Mouse (Mus musculus) liver, adult 2 months (tissue): ENCODE results near the gene Kcnb1. TPM values are rescaled to one million over a fixed set of nuclear protein-coding genes. Genes with fewer than 3 reads are reported as not detected.

Experiments
- DNase-seq: peaks from one replicate; pipeline ENCODE4 v3.0.0-alpha.2; 2011; ENCODE audit warnings: low read depth, low spot score; ENCODE audit errors: extremely low read depth
- H3K27ac ChIP-seq: fragments of 200-500 bp; replicated peaks from 2 replicates; pipeline ENCODE4 v1.5.1; 2012; ENCODE audit warnings: low read depth, mild to moderate bottlenecking, control low read depth, inconsistent platforms, low read length; ENCODE audit not compliant: insufficient read depth
- H3K27me3 ChIP-seq: fragments of 200-500 bp; 2 replicates; pipeline ENCODE4 v1.6.1; 2012; ENCODE audit warnings: mild to moderate bottlenecking, moderate library complexity, low read length, inconsistent platforms; ENCODE audit not compliant: control insufficient read depth, insufficient read depth
- H3K36me3 ChIP-seq: fragments of 200-500 bp; 2 replicates; pipeline ENCODE4 v1.6.1; 2012; ENCODE audit warnings: low read length, inconsistent platforms; ENCODE audit not compliant: control insufficient read depth, insufficient read depth
- H3K4me1 ChIP-seq: fragments of 200-500 bp; 2 replicates; pipeline ENCODE4 v1.6.1; 2011; ENCODE audit warnings: low read length; ENCODE audit not compliant: control insufficient read depth, insufficient read depth
- H3K4me3 ChIP-seq: fragments of 200-500 bp; 2 replicates; pipeline ENCODE4 v1.5.1; 2011; ENCODE audit warnings: low read depth, mild to moderate bottlenecking, control low read depth, low read length, moderate library complexity; ENCODE audit not compliant: insufficient read depth
- H3K79me2 ChIP-seq: fragments of 200-500 bp; 2 replicates; pipeline ENCODE4 v1.6.1; 2012; ENCODE audit warnings: inconsistent platforms, mild to moderate bottlenecking, low read length, moderate library complexity; ENCODE audit not compliant: control insufficient read depth, insufficient read depth
- H3K9ac ChIP-seq: fragments of 200-500 bp; 2 replicates; pipeline ENCODE4 v1.6.1; 2012; ENCODE audit warnings: low read depth, mild to moderate bottlenecking, control low read depth, inconsistent platforms, low read length
- CTCF ChIP-seq: fragments of 200-500 bp; IDR thresholded peaks from 2 replicates; pipeline ENCODE4 v1.5.1; 2011; ENCODE audit warnings: low read depth, low read length, control low read depth
- POLR2A ChIP-seq: fragments of 200-500 bp; IDR thresholded peaks from 2 replicates; pipeline ENCODE4 v1.6.1; 2011; ENCODE audit warnings: low read length, control low read depth; ENCODE audit not compliant: insufficient read depth; ENCODE audit errors: extremely low read depth
- WGBS: fragments of 180-500 bp; shearing (Covaris S2); methylation state at CpG from one replicate; pipeline ENCODE4 v1.1.7; 2018; 5-methylcytosine and 5-hydroxymethylcytosine counted together
- polyA plus RNA-seq: library from polyadenylated mRNA; depleted of rRNA; stranded (reverse); fragments of >200 nt; gene quantifications from 2 replicates; pipeline ENCODE4 v1.2.3, GENCODE M21; 2012
- total RNA-seq: library from RNA; depleted of rRNA; stranded (reverse); fragments of >200 nt; gene quantifications from 2 replicates; pipeline ENCODE4 v1.2.3, GENCODE M21; 2014

Gene Kcnb1
- total and polyA plus RNA-seq, 2 experiments, result 0.32 to 0.83 TPM

GRCm38 (mm10) chr2:167163134-167163533, 26.8 kb downstream of the Kcnb1 start:
- DNase-seq, result no peak
- Histone ChIP-seq H3K9ac (no peak overlapping the region), H3K4me3 (no peak overlapping the region), H3K4me1 (no peaks in the 10 kb centered on the region), H3K27ac (no peak overlapping the region), H3K27me3 (no peaks in the 10 kb centered on the region), H3K36me3 (no peaks in the 10 kb centered on the region), H3K79me2 (no peaks in the 10 kb centered on the region)
- no peak for TF ChIP-seq CTCF
- TF ChIP-seq POLR2A, result no peak
- 97% methylated on average over 10 of the region's 10 CpGs for WGBS

DNA sequence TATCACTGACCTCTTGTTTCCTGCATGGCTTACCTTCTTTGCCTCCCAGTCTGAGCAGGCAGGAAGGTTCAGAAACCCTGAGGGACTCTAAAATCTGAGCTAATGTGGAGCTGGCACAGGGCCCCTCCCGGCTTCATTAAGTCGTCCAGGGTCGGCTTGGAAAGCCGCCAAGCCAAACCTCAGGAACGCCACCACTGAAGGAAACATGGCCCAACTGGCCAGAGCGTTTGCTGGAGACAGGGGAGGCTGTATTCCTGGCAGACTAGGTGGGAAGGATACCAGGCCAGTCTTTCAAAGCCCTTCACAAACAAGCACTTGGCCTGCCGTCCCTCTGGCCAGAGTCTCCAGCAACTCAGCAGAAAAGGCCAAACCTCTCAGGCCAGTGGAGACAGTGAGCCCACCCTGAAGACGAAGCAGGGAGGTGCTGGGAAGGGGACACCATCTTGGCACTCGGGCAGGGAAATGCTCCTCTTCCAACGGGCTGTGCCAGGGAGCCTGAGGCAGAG, 27.4 kb downstream of the Kcnb1 start:
- Histone ChIP-seq H3K9ac (no peak overlapping the region), H3K79me2 (no peaks in the 10 kb centered on the region), H3K4me1 (no peaks in the 10 kb centered on the region), H3K27me3 (no peaks in the 10 kb centered on the region), H3K27ac (no peak overlapping the region), H3K36me3 (no peaks in the 10 kb centered on the region), H3K4me3 (no peak overlapping the region)
- no peak for DNase-seq
- WGBS, result 79% methylated on average over 10 of the region's 10 CpGs
- TF ChIP-seq CTCF (no peak), POLR2A (no peak)

- no peak overlapping the region for H3K9ac ChIP-seq
- no peak overlapping the region for H3K27ac ChIP-seq
- no peaks in the 10 kb centered on the region for H3K4me1 ChIP-seq
- no peak for DNase-seq
- no peaks in the 10 kb centered on the region for H3K27me3 ChIP-seq
- no peaks in the 10 kb centered on the region for H3K36me3 ChIP-seq
- H3K4me3 ChIP-seq, result no peak overlapping the region
- no peaks in the 10 kb centered on the region for H3K79me2 ChIP-seq
- TF ChIP-seq POLR2A (no peak), CTCF (no peak)
- WGBS, result 95% methylated on average over 4 of the region's 4 CpGs
These were observed 30.2 kb downstream of the Kcnb1 start for GRCm38 (mm10) chr2:167159721-167160120.

GRCm38 (mm10) chr2:167158780-167159179, 31.2 kb downstream of the Kcnb1 start:
- Histone ChIP-seq H3K36me3 (no peaks in the 10 kb centered on the region), H3K4me3 (no peak overlapping the region), H3K79me2 (no peaks in the 10 kb centered on the region), H3K27ac (no peak overlapping the region), H3K27me3 (no peaks in the 10 kb centered on the region), H3K9ac (no peak overlapping the region), H3K4me1 (no peaks in the 10 kb centered on the region)
- DNase-seq, result no peak
- 90% methylated on average over 5 of the region's 5 CpGs for WGBS
- no peak for TF ChIP-seq CTCF
- TF ChIP-seq POLR2A, result no peak

- no peak for DNase-seq
- WGBS, result 66% methylated on average over 9 of the region's 9 CpGs
- no peaks in the 10 kb centered on the region for H3K36me3 ChIP-seq
- TF ChIP-seq POLR2A (no peak), CTCF (no peak)
- H3K79me2 ChIP-seq, result no peaks in the 10 kb centered on the region
- H3K4me3 ChIP-seq, result no peak overlapping the region
- H3K9ac ChIP-seq, result no peak overlapping the region
- H3K27ac ChIP-seq, result no peak overlapping the region
- H3K4me1 ChIP-seq, result no peaks in the 10 kb centered on the region
- H3K27me3 ChIP-seq, result no peaks in the 10 kb centered on the region
These were observed 33.7 kb downstream of the Kcnb1 start for GRCm38 (mm10) chr2:167156118-167156715.

DNA sequence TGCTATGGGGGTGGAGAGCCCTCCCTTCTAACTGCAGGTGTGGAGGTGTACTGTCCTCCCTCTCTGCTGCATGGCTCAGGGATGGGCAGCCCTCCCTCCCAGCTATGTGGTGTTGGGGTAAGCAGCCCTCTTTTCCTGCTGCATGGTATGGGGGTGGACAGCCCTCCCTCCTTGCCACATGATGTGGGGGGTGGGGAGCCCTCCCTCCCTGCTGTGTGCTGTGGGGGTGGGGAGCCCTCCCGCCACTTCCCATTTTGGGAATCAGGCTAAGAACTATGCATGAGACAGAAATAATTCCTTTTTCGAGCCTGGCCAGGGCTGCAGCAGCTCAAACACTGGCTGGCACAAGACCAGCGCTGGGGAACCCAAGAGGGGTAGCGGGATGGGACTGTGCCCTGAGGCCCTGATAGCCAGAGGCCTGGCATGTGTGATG, 34.4 kb downstream of the Kcnb1 start:
- H3K79me2 ChIP-seq, result no peaks in the 10 kb centered on the region
- H3K27ac ChIP-seq, result no peak overlapping the region

More for the DNA sequence above, 34.4 kb downstream of the Kcnb1 start:
- H3K4me3 ChIP-seq, result no peak overlapping the region
- H3K27me3 ChIP-seq, result no peaks in the 10 kb centered on the region
- DNase-seq, result no peak
- no peak overlapping the region for H3K9ac ChIP-seq
- no peaks in the 10 kb centered on the region for H3K4me1 ChIP-seq
- 63% methylated on average over 4 of the region's 4 CpGs for WGBS
- TF ChIP-seq CTCF (no peak), POLR2A (no peak)
- H3K36me3 ChIP-seq, result no peaks in the 10 kb centered on the region
